Mouse (Mus musculus) heart, postnatal 0 days (tissue): ENCODE measurements at regions not wholly inside any gene's neighbourhood (a gene's known extent, or its start where the extent isn't known, plus 50 kb on each side); places are given as distances from the start of the nearest gene placed in this dataset.

ENCODE experiments used
- CTCF ChIP-seq: IDR thresholded peaks from 2 replicates; pipeline ENCODE4 v1.5.1; 2016; ENCODE audit warnings: antibody characterized with exemption, control low read depth, low read depth
- EP300 ChIP-seq: IDR thresholded peaks from 2 replicates; pipeline ENCODE4 v1.6.1; 2016; ENCODE audit warnings: antibody characterized with exemption, low read depth

GRCm38 (mm10) chr2:51768298-51769271, 141.3 kb downstream of the Tas2r134 start:
- TF ChIP-seq CTCF = no peak
- no peak for TF ChIP-seq EP300
